Mouse (Mus musculus) layer of hippocampus, postnatal 10 days (tissue): ENCODE measurements around the gene Arl1. TPM values are rescaled to one million over a fixed set of nuclear protein-coding genes. Genes with fewer than 3 reads are reported as not detected.
A peak's percentile ranks its signal among the peaks of the same experiment; 100 is the strongest.
"Not testable (repeated sequence)": the region's sequence is repeated elsewhere in the genome, so short reads cannot be mapped to it uniquely, and the experiment has no call there.

ENCODE experiments used
- DNase-seq, 2 experiments: peaks; one replicate each; pipeline ENCODE4 v3.0.0; 2021; ENCODE audit warnings: low spot score in 2 of 2
- total RNA-seq, 2 experiments: library from RNA; stranded (reverse); gene quantifications; 2 replicates each; pipeline ENCODE4 v1.2.3; 2021

Gene Arl1
- total RNA-seq, 2 experiments from 2014 or later: 127 TPM

DNA sequence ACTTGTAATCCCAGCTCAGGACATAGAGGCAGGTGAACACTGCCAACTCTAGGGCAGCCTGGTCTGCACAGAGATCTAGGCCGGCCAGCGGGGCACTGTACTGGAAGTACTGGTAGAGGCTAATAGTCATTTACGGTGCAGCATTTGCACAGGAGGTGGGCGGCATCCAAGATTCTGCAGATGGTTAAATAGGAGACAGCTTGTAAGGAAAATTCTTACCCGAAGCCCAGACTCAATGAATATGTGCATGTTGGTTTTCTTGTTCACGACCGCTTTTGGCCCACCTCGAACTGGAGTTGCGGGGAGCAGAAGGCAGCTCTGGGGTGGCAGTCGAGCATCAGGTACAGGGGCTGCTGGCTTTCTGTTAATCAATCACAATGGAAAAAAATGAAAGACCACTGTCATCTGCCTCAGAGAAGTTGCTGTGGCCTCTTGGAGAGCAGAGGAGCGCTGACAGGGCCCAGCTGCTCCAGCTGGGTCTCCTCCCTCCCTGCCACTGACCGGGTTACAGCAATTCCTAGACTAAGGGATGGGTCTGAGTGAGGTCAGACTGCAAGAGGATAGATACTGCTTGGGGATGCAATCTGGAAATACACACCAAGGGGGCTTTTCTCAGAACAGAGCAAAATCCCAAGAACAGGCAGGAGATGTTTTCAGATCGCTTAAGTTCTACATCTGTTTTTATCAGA is 31.0 kb downstream of the Arl1 start:
- peak; percentile 14 to 42 for DNase-seq

GRCm38 (mm10) chr10:88765431-88766142 is 34.9 kb downstream of the Arl1 start:
- DNase-seq: no peak

GRCm38 (mm10) chr10:88768961-88769360 is 38.3 kb downstream of the Arl1 start:
- no peak for DNase-seq

- DNase-seq: no peak
These were observed 39.0 kb downstream of the Arl1 start for GRCm38 (mm10) chr10:88769676-88770075.

- DNase-seq: not testable (repeated sequence)
These were observed 42.3 kb downstream of the Arl1 start for GRCm38 (mm10) chr10:88772965-88773364.

GRCm38 (mm10) chr10:88776206-88776605 is 45.5 kb downstream of the Arl1 start:
- DNase-seq: no peak

DNA sequence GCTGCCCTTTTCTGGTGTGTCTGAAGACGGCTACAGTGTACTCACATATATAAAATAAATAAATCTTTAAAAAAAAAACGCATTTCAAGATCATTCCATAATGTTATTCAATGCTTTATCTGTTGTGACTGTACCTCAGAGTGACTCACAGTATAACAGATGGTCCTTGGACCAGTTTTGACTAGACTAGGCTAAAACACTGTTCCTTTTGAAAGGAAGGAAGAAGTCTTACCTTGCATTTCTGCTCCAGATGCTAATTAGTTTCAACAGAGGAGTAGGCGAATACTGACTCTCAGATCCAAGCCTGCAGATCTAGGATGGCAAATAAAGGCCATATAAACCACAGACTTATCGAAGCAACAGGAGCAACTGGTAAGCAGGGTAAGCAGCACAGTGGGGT is 50.1 kb downstream of the Arl1 start:
- no peak for DNase-seq

- not testable (repeated sequence) for DNase-seq
These were observed 52.5 kb downstream of the Arl1 start for GRCm38 (mm10) chr10:88783135-88783534.

DNA sequence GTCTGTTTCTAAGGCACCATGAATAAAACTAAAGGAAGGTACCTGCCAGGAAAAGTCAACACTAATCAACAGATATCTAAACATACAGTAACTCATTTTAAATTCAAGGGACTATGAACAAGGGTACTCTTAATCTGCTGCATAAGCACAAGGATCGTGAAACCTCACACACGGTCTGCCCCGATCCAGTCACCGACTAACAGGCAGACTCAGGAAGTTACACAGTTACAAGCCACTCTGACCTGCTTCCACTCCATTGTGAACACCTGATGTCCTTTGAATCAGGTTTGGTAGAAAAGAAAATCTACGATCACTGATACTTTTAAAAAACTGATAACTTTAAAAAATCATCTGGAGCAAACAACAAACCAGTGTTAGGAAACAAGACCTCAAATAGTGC is 53.3 kb downstream of the Arl1 start:
- no peak for DNase-seq

- no peak for DNase-seq
These were observed 53.9 kb downstream of the Arl1 start for GRCm38 (mm10) chr10:88784513-88784931.

GRCm38 (mm10) chr10:88793671-88794070 is 63.0 kb downstream of the Arl1 start:
- DNase-seq: no peak

Other genes with a start within 250 kb of the Arl1 start
- gene Chpt1, start 226.8 kb upstream of the Arl1 start, total RNA-seq: 10 to 100 TPM; 30.4 to 31.4 TPM
- 1 to 10 TPM; 1.0 to 1.8 TPM for gene Mybpc1, start 125.7 kb upstream of the Arl1 start, total RNA-seq
- gene Spic, start 45.8 kb upstream of the Arl1 start, total RNA-seq: not detected
- 10 to 100 TPM; 21.1 to 22.8 TPM for gene Utp20, start 95.9 kb downstream of the Arl1 start, total RNA-seq
- under 1 TPM; 0.09 to 0.16 TPM for gene Slc5a8, start 155.1 kb downstream of the Arl1 start, total RNA-seq